Mouse (Mus musculus): ENCODE data around the gene Mmp15.

Mmp15 gene

GRCm38 (mm10) chr8:95341721-95342120, 10.3 kb upstream of the Mmp15 start:
- DNase-seq (ENCODE audit: low read depth) = no peak

DNA sequence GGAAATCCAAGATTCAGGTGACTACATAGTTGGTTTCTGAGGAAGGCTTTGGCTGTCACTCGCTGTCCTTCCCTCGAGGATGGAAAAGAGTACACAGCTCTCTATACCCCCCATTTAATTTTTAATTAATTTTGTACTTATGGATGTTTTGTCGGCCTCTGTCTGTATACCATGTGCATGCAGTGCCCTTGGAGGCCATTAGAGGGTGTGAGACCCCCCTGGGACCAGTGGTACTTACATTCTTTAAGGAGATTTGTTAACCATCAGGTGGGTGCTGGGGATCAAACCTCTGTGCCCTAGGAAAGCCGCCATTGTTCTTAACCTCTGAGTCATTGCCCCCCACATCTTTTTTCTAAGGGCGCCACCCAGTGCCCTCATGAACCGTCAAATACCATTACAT, 7.4 kb upstream of the Mmp15 start:
- DNase-seq (ENCODE audit: low read depth) = no peak

GRCm38 (mm10) chr8:95346643-95347545, 5.2 kb upstream of the Mmp15 start:
- peak; percentile 67 for DNase-seq (ENCODE audit: low read depth)

GRCm38 (mm10) chr8:95348356-95348755, 3.7 kb upstream of the Mmp15 start:
- peak; percentile 26 for DNase-seq (ENCODE audit: low read depth)

DNA sequence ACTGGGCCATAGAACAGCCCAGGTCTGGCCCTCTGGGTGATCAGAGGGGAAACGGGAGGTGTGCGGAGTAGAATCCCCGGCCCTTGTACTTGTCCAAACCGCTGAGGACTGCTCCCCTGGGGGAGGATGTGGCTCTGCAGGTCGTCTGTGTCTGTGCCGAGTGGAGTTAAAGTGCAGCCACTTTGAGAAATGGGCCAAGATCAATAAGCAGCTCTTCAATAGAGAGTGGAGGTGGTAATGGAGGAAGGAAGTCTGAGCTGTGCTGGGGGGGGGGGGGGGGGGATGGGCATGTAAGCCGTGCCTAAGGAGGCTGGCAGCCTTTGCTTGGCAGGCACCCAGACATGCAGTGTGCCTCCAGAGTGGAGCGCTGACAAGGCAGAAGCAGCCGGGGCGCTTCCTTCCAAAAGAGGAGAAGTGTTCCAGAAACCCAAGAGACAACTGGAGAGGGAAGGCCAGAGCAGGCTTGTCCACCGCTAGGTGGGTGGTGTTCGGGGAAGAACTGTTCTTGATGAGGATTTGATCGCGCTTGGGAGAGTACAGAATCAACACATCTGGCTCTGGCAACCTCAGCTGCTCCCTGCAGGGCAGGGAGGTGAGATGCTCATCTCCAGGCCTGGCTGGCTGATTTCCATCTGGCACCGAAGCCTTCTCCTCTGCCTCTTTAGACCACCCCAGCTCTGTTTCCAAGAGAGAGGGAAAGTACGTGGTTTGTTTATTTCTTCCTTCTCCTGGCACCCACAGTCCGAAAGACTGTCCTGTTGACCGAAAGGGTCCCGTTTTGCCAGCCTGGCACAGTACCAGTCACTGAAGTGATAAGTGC, 3.0 kb upstream of the Mmp15 start:
- DNase-seq (ENCODE audit: low read depth) = peak; percentile 53

DNA sequence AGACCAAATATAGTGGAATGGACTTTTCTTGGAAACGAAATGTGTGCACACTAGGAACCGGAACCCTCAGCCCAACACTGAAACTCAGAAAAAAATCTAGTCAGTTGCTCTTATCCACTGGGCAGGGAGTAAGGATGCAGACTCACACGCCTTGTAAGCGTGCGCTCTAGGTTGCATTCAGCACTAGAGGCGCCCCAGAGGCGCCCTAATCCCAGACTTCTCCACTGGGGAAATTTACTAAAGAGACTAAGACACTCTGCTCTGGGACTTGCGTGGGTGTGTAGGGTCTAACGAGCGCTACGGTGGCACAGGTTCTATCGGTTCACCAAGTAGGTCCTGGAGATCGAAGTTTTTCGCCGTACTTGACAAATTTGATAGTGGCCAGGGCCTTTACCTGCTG, 607 bp upstream of the Mmp15 start:
- no peak for DNase-seq (ENCODE audit: low read depth)

DNA sequence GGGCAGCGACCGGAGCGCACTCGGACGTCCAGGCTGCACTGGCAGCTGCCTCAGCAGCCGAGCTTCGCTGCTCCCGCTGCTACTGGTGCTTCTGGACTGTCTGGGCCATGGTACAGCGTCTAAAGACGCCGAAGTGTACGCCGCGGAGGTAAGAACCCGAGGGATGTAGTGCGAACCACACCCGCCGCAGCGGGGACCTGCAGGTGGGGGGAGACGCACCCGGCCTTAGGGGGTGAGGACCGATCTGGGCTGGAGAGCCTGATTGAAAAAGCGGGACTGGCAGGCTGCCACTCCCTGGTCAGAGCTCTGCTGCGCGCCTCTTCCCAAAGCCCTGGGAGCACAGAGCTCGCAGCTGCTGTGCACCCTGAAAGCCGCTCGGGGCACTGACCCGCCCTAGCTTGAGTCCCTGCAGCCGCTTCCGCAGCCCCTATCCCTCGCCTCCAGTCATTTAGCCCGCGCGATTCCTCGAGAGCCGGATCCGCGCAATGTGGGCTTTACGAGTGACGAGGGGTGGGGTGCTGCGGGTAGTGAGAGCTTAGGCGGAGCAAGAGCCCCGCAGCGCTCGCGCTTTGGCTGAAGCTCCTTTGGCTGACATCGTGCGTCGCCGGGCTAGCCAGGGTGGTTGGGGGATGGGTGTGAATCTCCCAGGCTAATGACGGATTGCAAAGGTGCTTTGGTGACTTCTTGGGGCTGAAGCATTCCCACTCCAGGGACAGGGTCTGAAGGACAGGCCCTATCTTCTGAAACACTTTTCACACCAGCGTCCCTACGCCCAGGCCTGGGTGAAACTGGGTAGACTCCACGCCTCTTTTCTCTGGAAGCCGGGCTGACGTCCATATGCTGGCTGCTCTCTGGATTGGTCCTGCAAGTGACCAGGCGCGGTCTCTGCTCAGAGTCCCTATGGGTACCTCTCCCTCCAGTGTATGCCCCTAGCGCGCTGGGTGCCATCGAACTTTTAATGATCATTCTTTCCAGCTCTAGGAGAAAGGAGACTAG, 1.1 kb downstream of the Mmp15 start:
- no peak for DNase-seq (ENCODE audit: low read depth)

DNA sequence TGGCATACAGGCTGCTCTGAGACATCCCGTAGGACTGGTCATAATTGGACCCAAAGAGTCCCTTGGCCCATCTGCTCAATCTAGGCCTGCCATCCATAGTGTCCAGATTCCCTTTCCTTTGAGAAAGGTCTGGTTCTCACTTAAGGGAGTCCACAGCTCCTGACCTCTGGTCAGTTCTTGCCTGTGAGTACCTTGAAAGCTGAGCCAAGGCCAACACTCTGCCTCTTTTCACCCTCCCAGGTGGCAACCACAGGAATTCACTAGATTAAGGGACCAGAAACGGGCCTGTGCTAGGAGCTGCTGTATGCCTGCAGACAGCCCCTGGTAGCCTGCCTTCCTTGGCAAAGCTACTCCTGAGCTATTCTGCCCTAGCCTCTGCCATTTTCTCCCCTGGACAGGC, 2.5 kb downstream of the Mmp15 start:
- no peak for DNase-seq (ENCODE audit: low read depth)

DNA sequence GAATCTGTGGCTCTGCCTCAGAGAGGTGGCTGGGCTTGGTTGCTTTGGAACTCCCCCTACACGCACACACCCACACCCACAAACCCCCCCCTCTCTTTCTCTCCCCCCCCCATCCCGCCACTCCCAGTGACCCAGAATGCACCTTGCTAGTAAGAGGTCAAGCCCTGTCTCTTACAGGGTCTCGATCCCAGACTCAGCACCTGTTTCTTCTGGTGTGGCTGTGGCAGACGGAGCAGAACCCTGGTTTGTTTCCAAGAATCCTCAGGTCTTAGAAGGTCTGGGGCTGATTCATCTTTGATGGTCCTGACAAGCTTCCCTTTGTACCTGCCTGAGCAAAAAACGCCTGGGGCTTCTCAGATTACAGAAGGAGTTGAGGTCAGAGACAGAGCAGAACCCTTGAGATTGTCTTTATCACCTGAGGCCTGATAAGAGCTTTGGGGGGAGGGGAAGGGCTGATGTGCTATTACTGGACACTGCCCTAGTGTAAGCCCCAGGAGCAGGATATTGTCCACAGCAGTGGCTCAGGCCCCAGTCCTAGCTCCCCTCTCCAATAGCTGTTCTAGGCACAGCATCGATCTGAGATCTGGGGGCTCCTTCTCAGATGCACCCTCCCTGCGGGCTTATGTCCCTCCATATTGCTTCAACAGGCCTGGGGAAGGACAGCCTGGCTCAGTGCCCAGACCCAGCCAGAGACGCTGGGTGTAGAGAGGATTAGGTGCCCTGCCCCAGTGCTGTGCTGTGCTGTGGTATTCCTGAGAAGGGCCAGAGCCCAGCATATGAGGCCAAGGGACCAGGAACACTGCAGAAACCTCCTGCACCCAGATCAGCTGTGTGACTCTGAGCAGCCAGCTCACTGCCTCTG, 6.7 kb downstream of the Mmp15 start:
- no peak for DNase-seq (ENCODE audit: low read depth)

GRCm38 (mm10) chr8:95360181-95361015, 8.3 kb downstream of the Mmp15 start:
- no peak for DNase-seq (ENCODE audit: low read depth)

GRCm38 (mm10) chr8:95361016-95361341, 8.9 kb downstream of the Mmp15 start:
- no peak for DNase-seq (ENCODE audit: low read depth)

- peak; percentile 10 for DNase-seq (ENCODE audit: low read depth)
These were observed 10.2 kb downstream of the Mmp15 start for GRCm38 (mm10) chr8:95362272-95362671.

GRCm38 (mm10) chr8:95363849-95364248, 11.8 kb downstream of the Mmp15 start:
- DNase-seq (ENCODE audit: low read depth) = peak; percentile 10

GRCm38 (mm10) chr8:95369581-95370326, 17.7 kb downstream of the Mmp15 start:
- DNase-seq (ENCODE audit: low read depth) = no peak

GRCm38 (mm10) chr8:95373389-95374002, 21.4 kb downstream of the Mmp15 start:
- no peak for DNase-seq (ENCODE audit: low read depth)

- no peak for DNase-seq (ENCODE audit: low read depth)
These were observed 22.4 kb downstream of the Mmp15 start for GRCm38 (mm10) chr8:95374429-95374828.

GRCm38 (mm10) chr8:95375374-95375930, 23.4 kb downstream of the Mmp15 start:
- DNase-seq (ENCODE audit: low read depth) = no peak

GRCm38 (mm10) chr8:95376309-95376999, 24.4 kb downstream of the Mmp15 start:
- no peak for DNase-seq (ENCODE audit: low read depth)

Data from 416B (cell line).